Mouse (Mus musculus): ENCODE data around the gene Cyp4v3.

Gene Cyp4v3

GRCm38 (mm10) chr8:45320930-45321329, 12.1 kb downstream of the Cyp4v3 start:
- no peak for DNase-seq (ENCODE audit: low read depth, low spot score)

DNA sequence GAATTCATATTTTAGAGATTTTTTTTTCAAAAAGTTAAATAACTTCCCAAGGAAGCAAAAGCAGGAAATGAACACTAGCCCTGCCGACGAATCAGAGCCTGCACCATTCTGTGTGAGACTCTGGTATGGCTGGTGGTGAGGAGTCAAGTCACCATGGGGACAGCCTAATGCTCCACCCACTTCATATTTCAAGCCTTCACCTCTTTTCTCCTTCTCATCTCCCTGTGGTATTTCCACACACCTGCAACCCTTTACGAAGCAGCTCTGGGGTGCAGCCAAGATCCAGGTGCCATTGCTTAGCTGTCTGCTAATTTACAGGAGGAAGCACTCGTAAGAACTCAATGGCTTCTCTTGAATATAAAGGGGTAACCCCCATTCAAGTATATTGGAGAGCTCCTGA, 22.0 kb downstream of the Cyp4v3 start:
- DNase-seq (ENCODE audit: low read depth, low spot score) = no peak

- no peak for DNase-seq (ENCODE audit: low read depth, low spot score)
These were observed 24.6 kb downstream of the Cyp4v3 start, which contains the start of gene Gm45753 for GRCm38 (mm10) chr8:45308366-45308765. Gm45753 (minus strand) TSS chr8:45308466.

- DNase-seq (ENCODE audit: low read depth, low spot score) = no peak
These were observed 27.5 kb downstream of the Cyp4v3 start for GRCm38 (mm10) chr8:45305479-45305878.

DNA sequence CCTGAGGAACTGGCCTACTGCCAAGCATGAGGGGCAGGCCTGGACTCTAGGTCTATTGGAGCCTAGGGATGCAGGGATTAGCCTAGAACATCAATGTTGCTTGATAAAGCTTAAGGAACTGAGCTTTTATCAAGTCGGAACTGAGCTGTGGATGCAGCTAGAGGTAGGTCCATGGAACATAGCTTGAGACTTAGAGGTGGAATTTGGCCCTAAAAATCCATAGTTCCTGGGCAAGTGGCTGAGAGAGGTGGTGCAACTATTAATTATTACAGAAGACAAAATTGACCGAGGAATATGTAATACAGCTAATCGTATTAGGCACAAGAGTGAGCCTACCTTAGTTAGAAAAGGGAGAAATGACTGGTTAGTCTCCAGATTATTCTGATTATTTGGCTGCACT, 28.7 kb downstream of the Cyp4v3 start:
- DNase-seq (ENCODE audit: low read depth, low spot score) = no peak

GRCm38 (mm10) chr8:45302390-45302789, 30.6 kb downstream of the Cyp4v3 start:
- no peak for DNase-seq (ENCODE audit: low read depth, low spot score)

- DNase-seq (ENCODE audit: low read depth, low spot score) = no peak
These were observed 37.7 kb downstream of the Cyp4v3 start for GRCm38 (mm10) chr8:45295276-45295675.

DNA sequence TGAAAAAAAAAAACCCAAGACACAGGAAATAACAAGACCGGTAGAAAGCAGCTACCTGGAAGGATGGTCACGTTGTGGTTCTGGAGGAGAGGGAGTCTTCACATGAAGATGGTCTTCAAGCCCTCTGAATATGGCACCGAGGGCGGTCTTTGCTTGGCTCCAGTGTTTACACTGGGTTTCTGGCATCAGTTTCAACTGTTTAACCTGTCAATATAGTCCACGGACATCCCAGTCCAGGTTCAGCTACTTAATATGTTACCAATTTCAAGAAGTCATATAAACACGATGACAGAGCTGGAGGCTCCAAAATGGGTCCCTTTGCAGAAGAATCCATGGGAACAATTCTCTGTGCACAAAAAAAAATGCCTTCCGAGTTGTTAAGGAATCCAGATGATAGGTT, 38.3 kb downstream of the Cyp4v3 start, which contains the start of gene Klkb1:
TSS of gene Klkb1 (minus strand) at position 173 of the 400 bp plus-strand sequence.
- DNase-seq (ENCODE audit: low read depth, low spot score) = no peak

- DNase-seq (ENCODE audit: low read depth, low spot score) = no peak
These were observed 41.2 kb downstream of the Cyp4v3 start for GRCm38 (mm10) chr8:45291790-45292189.

DNA sequence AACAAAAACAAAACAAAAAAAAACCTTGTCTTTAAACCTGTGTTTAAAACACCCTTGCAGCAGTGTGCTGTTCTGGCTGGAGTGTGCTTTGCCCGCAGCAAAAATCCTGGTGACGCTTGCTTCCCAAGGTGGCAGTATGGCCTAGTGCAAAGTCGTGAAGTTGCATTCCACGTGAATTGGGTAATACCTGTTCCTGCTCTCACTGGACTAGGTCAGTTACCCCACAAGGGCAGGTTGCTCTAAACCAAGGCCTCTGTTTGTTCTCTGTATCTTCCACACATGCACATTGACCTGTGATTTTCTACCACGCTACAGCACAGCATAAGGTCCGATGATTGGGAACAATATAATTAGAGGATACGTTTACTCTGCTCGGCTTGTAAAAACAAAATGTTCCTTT, 51.4 kb downstream of the Cyp4v3 start:
- no peak for DNase-seq (ENCODE audit: low read depth, low spot score)

GRCm38 (mm10) chr8:45277453-45277852, 55.6 kb downstream of the Cyp4v3 start:
- DNase-seq (ENCODE audit: low read depth, low spot score) = no peak

GRCm38 (mm10) chr8:45274317-45274716, 58.7 kb downstream of the Cyp4v3 start:
- DNase-seq (ENCODE audit: low read depth, low spot score) = no peak

- DNase-seq (ENCODE audit: low read depth, low spot score) = no peak
These were observed 64.0 kb downstream of the Cyp4v3 start for GRCm38 (mm10) chr8:45269056-45269455.

DNA sequence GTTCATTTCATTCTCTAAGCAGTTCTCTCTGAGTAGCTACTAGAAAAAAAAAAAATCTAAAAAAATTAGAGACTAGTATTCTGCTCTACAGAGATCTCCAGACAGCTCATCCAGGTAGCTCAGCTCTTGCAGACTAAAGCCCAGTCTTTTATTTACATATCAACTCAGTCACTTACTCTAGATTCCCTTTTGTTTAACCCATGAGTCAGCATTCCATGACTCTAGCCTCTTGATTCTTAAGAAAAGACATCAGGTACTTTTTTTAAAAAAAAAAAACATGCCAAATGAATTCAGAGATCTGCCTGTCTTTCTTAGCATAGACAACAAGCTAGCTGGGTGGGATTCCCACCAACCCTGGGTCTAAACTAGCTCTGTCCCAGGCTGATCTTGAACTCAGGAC, 64.5 kb downstream of the Cyp4v3 start:
- no peak for DNase-seq (ENCODE audit: low read depth, low spot score)

- DNase-seq (ENCODE audit: low read depth, low spot score) = no peak
These were observed 65.2 kb downstream of the Cyp4v3 start for GRCm38 (mm10) chr8:45267611-45268391.

GRCm38 (mm10) chr8:45266993-45267392, 66.0 kb downstream of the Cyp4v3 start:
- DNase-seq (ENCODE audit: low read depth, low spot score) = no peak

DNA sequence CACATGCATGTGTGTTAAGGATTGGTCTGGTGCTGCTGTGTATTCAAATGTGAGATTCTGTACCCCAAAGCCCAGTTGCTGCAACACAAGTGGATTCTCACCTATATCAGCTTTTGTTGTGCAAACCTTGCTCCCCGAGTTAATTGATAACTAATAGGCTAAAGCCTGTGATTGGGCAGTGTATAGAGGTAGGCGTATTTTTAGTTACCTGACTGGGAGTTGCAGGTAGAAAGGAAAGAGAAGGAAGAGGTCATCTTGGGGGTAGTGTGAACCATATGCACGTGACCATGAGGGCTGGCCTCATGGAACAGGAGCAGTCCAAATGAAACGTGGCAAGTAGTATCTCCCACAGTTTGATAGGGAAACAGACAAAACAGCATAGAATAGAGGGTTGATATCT, 68.1 kb downstream of the Cyp4v3 start:
- DNase-seq (ENCODE audit: low read depth, low spot score) = no peak

DNA sequence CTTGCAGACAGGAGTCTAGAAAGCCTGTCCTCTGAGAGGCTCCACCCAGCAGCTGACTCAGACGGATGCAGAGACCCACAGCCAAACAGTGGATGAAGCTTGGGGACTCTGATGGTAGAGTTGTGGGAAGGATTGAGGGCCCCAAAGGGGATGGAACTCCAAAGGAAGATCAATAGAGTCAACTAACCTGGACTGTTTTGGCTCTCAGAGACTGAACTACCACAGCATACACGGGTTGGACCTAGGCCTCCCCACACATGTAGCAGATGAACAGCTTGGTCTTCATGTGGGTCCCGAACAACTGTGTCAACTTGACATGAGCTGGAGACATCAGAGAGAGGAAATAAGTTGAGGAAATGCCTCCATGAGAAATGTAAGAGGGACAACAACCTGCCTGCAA, 70.2 kb downstream of the Cyp4v3 start:
- DNase-seq (ENCODE audit: low read depth, low spot score) = no peak

DNA sequence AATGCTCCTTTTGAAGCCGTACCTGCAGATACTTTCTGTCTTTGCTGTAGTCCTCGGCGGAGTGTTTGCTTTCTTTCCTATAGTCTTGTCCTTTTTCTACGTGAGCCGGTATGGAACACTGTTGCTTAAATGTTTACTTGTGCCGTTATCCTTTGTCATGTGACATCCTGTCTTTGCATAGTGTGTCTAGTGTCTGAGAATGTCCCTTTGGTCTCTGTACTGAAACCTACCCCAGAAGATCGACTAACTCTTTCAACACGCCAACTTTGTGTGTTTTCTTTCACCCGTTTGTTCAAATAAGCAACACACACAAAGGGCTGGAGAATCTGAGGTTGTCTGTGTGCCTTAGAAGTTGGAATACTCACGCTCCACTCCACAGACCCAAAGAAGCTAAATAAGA, 71.1 kb downstream of the Cyp4v3 start, which contains the start of gene F11:
TSS of gene F11 (minus strand) at position 112 of the 400 bp plus-strand sequence.
- DNase-seq (ENCODE audit: low read depth, low spot score) = no peak

- DNase-seq (ENCODE audit: low read depth, low spot score) = no peak
These were observed 74.6 kb downstream of the Cyp4v3 start for GRCm38 (mm10) chr8:45258421-45258820.

GRCm38 (mm10) chr8:45255040-45255439, 78.0 kb downstream of the Cyp4v3 start:
- no peak for DNase-seq (ENCODE audit: low read depth, low spot score)
